7 mouse cellular contexts compared by ENCODE assay signal in genomic region chr10:93160807-93161510, GRCm38 (mm10). TPM values are rescaled to one million over a fixed set of nuclear protein-coding genes. Genes with fewer than 3 reads are reported as not detected.
DNase-seq lines count a peak whose midpoint lies in the region; ATAC-seq lines count a peak whose summit lies in the region.

Gene Cdk17, plus strand, starts transcription at chr10:93160875.

- H3K36me3 ChIP-seq in embryonic facial prominence, embryonic 15.5 days, result no peaks in the 10 kb centered on the region

- WGBS in embryonic facial prominence, embryonic 15.5 days, result under 1% methylated on average over 97 of the region's 97 CpGs

- H3K4me3 ChIP-seq in embryonic facial prominence, embryonic 15.5 days (replicated peaks), result peak within 1 kb of the TSS; percentile 95

- peak within 1 kb of the TSS; percentile 99 for H3K27ac ChIP-seq in embryonic facial prominence, embryonic 15.5 days (replicated peaks)

- no peaks in the 10 kb centered on the region for H3K27me3 ChIP-seq in embryonic facial prominence, embryonic 15.5 days

- H3K9me3 ChIP-seq in embryonic facial prominence, embryonic 15.5 days (replicated peaks), result no peaks in the 10 kb centered on the region

- peak; percentile 39 to 46 for DNase-seq in adrenal gland, postnatal 4 days (ENCODE audit: low spot score in 2 of 2)
- peak; percentile 53 for DNase-seq in heart, adult 8-10 months (ENCODE audit: low spot score)
- DNase-seq in kidney, adult 9 months, result peak; percentile 59
- peak; percentile 71 for DNase-seq in liver
- peak; percentile 18 to 46 for DNase-seq in monocyte, adult 2 months (ENCODE audit: low read depth in 1 of 2, low spot score in 2 of 2)
- DNase-seq in spleen, postnatal 4 days (ENCODE audit: low spot score in 2 of 2), result peak; percentile 71 to 87

- ATAC-seq in embryonic facial prominence, embryonic 15.5 days (ENCODE audit: insufficient number of reproducible peaks, low FRiP score, low TSS enrichment, low read depth), result peak; percentile 76

- peak within 1 kb of the TSS; percentile 95 for H3K9ac ChIP-seq in embryonic facial prominence, embryonic 15.5 days

- H3K4me2 ChIP-seq in embryonic facial prominence, embryonic 15.5 days (replicated peaks), result peak within 1 kb of the TSS; percentile 60

- peaks cover 22% of the 10 kb centered on the region for H3K4me1 ChIP-seq in embryonic facial prominence, embryonic 15.5 days

RNA-seq across cellular contexts. Expression of gene Cdk17, which starts in this region (rescaled TPM):
- 10 to 100 TPM; 30.5 to 33.1 TPM for total RNA-seq in adrenal gland, postnatal 4 days (2021)
- 16.8 and 17.5 TPM in 2 replicates for polyA plus RNA-seq in embryonic facial prominence, embryonic 15.5 days (2015; fragmentation: Nextera tagmentation; extraction: Ambion mirVana)
- total RNA-seq in heart, adult 8-10 months (2022), result 10 to 100 TPM; 12.3 to 18.1 (median 16.0) TPM

Comparison
In these comparisons a context has a peak if more than half of its experiments do, and no peak if none do; other contexts are left out.
1. Peak in every context shown above with its lines: DNase-seq, ATAC-seq, H3K4me3 ChIP-seq and H3K27ac ChIP-seq.